Mouse (Mus musculus): Measurements from ENCODE around the gene Bag2.

GRCm38 (mm10) chr1:33763826-33764225 is 6.2 kb upstream of the Bag2 start:
- TF ChIP-seq CTCF (IDR thresholded peaks at IDR 0.05; ENCODE audit: low read depth) (no peak), EP300 (optimal IDR thresholded peaks at IDR 0.05) (no peak)
